Mouse (Mus musculus) cerebellum, postnatal 25 days (tissue): ENCODE data around the gene Scn3b.

ENCODE experiments used
- DNase-seq, 2 experiments: peaks; one replicate each; pipeline ENCODE4 v3.0.0; 2021; ENCODE audit warnings: mixed read lengths in 2 of 2

Scn3b gene

GRCm38 (mm10) chr9:40318771-40319170 is 49.8 kb downstream of the Scn3b start:
- peak; percentile 77 to 84 for DNase-seq

- DNase-seq, result peak; percentile 48 to 49
These were observed 51.4 kb downstream of the Scn3b start for GRCm38 (mm10) chr9:40320405-40320804.

DNA sequence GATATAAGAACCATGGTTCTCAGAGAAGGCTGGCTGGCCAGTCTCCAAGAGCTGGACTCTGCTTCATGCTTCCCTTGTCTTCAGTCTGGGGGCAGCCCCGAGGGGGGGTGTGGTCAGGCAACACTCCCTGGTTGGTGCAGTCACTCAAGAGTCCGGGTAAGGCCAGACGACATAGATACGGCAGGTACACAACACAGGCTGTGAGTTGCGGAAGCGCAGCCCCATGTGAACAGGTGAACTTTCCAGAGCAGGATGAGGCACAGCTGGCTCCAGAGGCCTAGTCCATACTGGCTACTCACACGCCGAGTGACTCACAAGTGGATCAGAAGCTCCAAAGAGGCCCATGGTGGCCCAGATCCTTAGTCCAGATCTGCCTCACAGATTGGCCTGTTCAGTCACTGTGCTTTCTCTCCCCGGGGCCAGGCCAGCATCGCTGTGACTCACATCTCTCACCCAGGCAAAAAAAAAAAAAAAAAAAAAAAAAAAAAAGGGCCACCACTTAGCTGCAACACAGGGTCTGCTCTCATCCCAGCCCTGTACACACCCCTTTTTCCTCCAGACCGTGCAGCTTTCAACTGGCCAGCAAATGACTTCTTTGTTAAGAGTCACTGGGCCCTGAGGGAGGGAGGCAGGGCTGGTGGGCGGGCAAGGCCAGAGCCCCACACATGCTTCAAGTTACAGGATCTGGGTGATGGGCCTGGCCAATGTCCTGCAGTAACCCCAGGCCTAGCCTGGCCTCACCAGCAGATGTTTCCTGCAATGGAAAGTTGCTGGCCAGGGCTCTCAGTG is 52.1 kb downstream of the Scn3b start:
- DNase-seq, result peak; percentile 48 to 67

- DNase-seq, result no peak
These were observed 52.6 kb downstream of the Scn3b start for GRCm38 (mm10) chr9:40321668-40322003.

- DNase-seq, result no peak
These were observed 53.4 kb downstream of the Scn3b start for GRCm38 (mm10) chr9:40322372-40322771.

GRCm38 (mm10) chr9:40323171-40323570 is 54.2 kb downstream of the Scn3b start:
- DNase-seq, result no peak

DNA sequence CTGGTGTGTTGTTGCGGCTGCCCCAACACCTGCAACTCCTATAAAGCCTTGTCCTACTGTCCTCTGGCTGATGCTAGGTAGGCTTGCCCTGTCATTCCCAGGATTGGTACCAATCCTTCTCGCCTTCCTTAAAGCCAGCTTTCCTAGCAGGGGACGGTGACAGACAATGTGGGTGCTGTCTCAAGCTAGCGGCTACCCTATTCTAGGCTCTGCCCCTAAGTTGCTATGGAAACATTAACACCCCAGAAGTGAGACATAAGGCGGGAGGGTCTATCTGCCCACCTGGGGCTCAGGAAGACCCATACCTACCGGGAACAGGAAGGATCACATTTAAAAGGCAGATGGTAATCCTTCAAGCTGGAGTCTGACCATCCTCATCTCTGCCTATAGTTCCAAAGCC is 54.8 kb downstream of the Scn3b start:
- DNase-seq, result no peak

- no peak for DNase-seq
These were observed 55.3 kb downstream of the Scn3b start for GRCm38 (mm10) chr9:40324232-40324792.

- DNase-seq, result no peak
These were observed 55.8 kb downstream of the Scn3b start for GRCm38 (mm10) chr9:40324826-40325225.

DNA sequence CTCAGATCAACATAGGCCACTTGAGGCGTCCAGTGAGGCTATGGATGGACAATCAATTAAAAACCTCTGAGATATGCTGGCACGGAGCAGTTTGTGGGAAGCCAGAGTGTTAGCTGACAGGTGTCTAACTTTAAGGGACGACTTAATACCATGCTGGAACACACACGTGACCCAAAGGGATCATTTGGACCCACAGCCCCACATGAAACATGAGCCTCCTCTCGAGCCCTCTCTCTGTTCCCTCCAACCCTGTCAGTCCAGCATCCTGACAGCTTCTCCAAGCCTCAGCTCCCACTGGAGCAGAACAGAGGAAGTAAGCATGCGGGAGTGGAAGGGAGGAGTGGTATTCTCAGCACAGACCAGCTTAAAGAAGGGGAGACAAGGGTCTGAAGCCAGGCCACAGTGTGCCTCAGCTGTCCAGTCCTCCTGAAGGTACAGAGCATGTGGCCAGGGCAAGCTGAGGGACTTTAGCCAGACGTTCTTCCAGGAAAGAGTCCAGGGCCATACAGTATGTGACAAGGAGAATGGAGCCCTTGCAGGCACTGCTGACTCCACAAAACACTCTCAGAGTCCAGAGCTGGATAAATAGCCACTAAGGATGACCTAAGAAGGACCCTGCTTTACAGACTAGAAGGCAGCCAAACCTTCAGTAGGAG is 57.4 kb downstream of the Scn3b start:
- DNase-seq, result no peak

GRCm38 (mm10) chr9:40330609-40331382 is 61.8 kb downstream of the Scn3b start:
- DNase-seq, result peak; percentile 94 to 97

DNA sequence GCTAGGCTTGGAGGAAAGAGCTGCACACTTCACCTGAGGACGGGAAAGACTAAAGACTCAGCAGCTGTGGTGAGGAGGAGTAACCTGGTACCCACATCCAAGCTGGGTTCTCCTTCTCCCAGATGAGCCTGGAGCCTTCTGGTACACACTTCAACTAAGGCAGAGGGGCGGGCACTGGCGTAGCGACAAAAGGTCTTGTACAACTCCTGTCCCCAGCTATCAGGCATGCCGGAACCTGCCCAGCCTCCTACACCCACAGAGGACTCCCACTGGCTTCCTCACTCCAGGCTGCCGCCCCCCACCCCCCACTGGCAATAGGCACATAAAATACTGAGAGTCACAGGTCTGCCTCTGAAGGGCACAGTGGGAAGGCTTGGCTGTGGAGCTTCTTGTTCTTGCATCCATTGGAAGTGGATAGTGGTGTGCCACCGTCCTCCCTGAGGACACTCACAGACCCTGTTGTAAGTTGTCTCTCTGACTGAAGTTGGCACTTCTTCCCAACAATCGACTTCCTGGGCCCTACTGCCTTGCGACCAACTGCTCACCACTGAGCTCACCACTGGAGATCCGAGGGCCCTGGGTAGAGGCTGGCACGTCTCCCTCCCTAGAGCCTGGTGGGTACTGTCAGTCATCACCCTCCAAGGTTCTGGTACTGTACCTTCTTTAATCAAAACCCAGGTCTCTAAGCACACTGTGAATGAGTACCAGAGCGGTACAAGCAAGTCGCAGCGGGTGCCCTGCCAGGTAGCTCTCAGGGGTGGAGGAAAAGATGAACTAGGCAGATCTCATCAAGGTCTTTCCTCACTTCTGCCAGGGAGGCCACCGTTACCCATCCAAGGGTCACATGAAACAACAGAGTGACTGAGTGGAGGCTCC is 62.6 kb downstream of the Scn3b start:
- DNase-seq, result peak in 1 of 2 experiments; percentile 67

- DNase-seq, result peak; percentile 96 to 98
These were observed 63.3 kb downstream of the Scn3b start for GRCm38 (mm10) chr9:40332326-40332725.

GRCm38 (mm10) chr9:40332731-40333648 is 64.0 kb downstream of the Scn3b start:
- DNase-seq, result peak; percentile 67 to 79

DNA sequence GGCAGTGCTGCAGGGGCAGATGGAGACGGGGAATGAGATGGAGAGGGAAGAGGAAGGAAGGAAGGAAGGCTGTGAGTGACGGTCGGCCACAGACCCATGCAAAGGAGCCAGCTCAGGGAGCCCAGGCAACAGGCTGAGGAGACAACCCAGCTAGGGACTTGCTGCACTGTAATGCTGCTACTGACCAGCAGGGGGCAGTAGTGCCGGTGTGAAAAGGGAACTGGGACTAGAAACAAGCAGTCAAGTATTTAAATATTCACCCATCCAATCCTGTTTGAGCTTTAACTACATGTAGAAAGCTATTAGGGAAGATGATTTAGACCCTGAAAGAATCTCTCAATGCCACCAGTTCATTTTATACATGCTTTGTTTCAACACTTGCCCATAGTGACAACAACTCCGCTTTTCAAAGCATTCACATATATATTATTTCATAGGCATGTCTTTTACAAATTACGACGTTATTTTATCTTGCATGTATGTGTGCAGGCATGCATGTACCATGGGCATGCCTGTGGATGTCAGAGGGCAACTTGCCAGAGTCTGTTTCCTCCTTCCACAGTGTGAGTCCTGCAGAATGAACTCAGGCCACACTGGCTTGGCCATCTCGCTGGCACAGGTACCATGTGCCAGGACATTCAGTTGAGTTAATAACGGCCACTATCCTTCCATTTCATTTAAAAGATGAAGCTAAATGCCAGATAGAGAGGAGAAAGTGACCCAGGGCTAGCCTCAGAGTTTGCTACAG is 64.8 kb downstream of the Scn3b start:
- peak; percentile 96 for DNase-seq

DNA sequence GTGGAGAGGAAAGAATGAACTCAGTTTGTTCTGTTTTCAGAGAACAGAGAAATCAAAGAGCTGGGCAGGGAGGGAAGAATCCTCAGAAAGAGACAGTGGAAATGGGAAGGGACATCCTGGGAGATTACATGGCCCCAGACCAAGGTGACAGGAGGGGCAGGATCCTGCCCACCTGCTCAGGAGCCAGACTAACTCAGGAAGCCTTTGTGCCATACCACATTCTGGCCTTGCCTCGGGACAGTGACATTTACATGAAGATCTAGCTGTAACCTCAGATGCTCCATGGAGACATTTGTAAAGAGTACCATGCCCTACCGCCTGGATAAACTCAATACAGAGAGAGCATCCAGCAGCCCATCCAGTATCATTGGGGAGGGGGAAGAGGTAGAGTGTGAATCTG is 65.6 kb downstream of the Scn3b start:
- peak; percentile 62 to 68 for DNase-seq

DNA sequence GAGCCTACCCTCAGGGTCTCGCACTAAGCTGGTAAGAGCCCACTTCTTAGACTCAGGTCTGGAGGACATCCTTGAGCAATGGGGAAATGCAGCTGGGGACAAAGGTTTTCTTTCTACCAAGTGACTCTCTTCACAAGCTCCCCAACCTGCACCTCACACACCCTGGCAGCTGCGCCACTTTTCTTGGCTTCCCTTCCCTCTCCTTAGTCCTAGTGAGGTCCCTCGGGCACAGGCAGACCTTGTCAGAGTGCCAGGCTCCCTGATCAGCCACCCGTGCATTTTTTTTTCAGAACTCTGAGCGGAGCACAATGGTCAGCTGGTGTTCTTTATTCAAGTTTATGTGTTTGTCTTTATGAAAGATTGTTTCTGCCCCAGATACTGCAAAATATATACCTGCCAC is 67.7 kb downstream of the Scn3b start:
- peak; percentile 71 to 77 for DNase-seq

DNA sequence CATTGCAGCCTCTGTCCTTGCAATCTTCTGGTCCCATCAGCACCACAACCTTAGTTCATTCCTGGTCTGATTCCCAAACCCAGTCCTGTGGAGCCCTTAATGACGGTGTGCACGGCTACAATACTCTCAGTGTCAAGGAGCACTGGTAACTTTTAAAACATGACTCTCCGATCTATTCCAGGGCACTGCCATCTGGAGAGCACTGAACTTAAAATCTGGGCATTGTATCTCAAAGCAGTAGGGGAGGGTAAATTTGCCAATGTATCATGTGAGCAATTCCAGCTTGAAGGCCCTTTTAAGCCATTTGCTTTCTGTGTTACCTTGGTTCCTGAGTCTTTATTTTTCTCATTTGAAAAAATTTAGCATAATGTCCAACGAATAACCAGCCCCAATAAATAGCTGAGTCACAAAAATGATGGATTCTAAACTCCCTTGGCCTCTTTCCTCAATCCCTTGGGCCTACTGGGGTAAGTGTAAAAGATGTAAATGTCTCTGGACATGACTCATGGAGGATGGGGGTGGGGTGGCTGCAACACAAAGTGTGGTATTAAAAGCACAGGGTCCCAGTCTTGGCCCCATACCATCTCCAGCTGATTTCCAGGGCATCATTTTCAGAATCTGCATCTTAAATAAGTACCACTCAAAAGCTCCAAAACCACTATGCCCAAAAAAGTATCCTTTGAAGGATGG is 68.3 kb downstream of the Scn3b start:
- peak; percentile 26 to 53 for DNase-seq

- DNase-seq, result peak; percentile 41 to 54
These were observed 70.6 kb downstream of the Scn3b start for GRCm38 (mm10) chr9:40339578-40339977.
